25 mouse cellular contexts compared by ENCODE assay signal in the genomic region with DNA sequence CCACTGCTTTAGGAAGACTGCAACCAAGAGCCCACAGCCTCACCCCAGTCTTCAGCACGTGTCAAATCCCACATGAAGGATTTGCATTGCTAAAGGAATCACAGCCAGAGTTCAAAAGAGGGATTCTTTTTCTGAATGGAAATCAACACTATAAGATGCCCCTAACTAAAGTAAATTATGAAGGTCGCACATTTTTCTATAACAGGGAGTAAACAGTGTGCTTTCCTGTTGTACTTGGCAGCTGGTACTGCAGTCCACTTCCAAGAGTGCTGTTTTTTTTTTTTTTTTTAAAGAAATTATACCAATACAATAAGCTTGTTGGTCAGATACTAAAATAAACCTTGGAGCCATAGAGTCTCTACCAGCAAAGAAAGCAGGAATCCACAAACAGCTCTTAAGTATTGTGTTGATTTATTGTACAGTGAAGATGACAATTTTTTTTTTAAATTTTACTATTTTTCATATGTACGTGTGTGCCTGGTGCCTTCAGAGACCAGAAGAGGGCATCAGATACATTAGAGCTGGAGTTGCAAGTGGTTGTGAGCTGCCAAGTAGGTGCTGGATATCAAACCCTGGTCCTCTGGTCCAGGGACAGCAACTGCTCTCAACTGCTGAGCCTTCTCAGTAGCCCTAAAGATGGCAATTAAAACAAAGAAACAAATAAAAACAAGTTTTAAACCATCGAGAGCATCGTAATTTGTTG.
DNase-seq lines count a peak whose midpoint lies in the region; ATAC-seq and TF ChIP-seq lines count a peak whose summit lies in the region.
"Had no signal": no experiment of that assay in that cellular context is flagged by ENCODE, and none has a peak within 500 bp of the region (broad histone marks: within the 10 kb centered on the region; RNA-seq: fewer than 3 reads in every experiment).

No protein-coding gene starts in this region.

- H3K9me3 ChIP-seq in heart, embryonic 16.5 days (replicated peaks; ENCODE audit: control insufficient read depth, low read length) = no peaks in the 10 kb centered on the region
- no peaks in the 10 kb centered on the region for H3K9me3 ChIP-seq in stomach, postnatal 0 days (ENCODE audit: control insufficient read depth, low read length)
- H3K9me3 ChIP-seq: kidney, embryonic 15.5 days; limb, embryonic 12.5 days; lung, embryonic 15.5 days; megakaryocyte, embryonic 14.5 days; midbrain, embryonic 13.5 days; stomach, embryonic 15.5 days had no signal

- no peak overlapping the region for H3K9ac ChIP-seq in heart, embryonic 16.5 days (ENCODE audit: low read length)
- H3K9ac ChIP-seq in stomach, postnatal 0 days (ENCODE audit: low read length) = no peak overlapping the region
- H3K9ac ChIP-seq: hindbrain, embryonic 14.5 days; kidney, embryonic 15.5 days; limb, embryonic 12.5 days; lung, embryonic 15.5 days; midbrain, embryonic 13.5 days; stomach, embryonic 15.5 days had no signal

- H3K4me2 ChIP-seq in heart, embryonic 16.5 days (ENCODE audit: low read depth, low read length) = no peak overlapping the region
- H3K4me2 ChIP-seq in stomach, postnatal 0 days (replicated peaks; ENCODE audit: low read depth) = no peak overlapping the region
- H3K4me2 ChIP-seq: hindbrain, embryonic 14.5 days; kidney, embryonic 15.5 days; limb, embryonic 12.5 days; lung, embryonic 15.5 days; midbrain, embryonic 13.5 days; stomach, embryonic 15.5 days had no signal

- intact Hi-C loops in gastrocnemius, adult 2 months (cut with DNase I) = no loop called here
- intact Hi-C loops in gastrocnemius, postnatal 36 days (cut with DNase I) = no loop called here

- no peak overlapping the region for H3K4me3 ChIP-seq in gastrocnemius, adult 2 months
- H3K4me3 ChIP-seq in heart, embryonic 16.5 days (ENCODE audit: low read length) = no peak overlapping the region
- no peak overlapping the region for H3K4me3 ChIP-seq in layer of hippocampus, adult 2 months
- H3K4me3 ChIP-seq in stomach, postnatal 0 days (ENCODE audit: low read depth, low read length) = no peak overlapping the region
- H3K4me3 ChIP-seq: kidney, embryonic 15.5 days; left cerebral cortex, adult 2 months; limb, embryonic 12.5 days; lung, embryonic 15.5 days; megakaryocyte, embryonic 14.5 days; midbrain, embryonic 13.5 days; stomach, embryonic 15.5 days had no signal

- no peak for DNase-seq in gastrocnemius, adult 2 months
- no peak for DNase-seq in gastrocnemius, postnatal 36 days
- DNase-seq in heart, adult 18-20 months = no peak
- no peak for DNase-seq in layer of hippocampus, adult 2 months (ENCODE audit: low spot score in 2 of 2)
- DNase-seq in layer of hippocampus, postnatal 25 days (ENCODE audit: extremely low spot score in 1 of 2, low spot score in 1 of 2) = no peak
- no peak for DNase-seq in stomach, postnatal 0 days (ENCODE audit: low spot score)
- DNase-seq: adrenal gland, postnatal 10 days; cerebellum, adult 9-10 months; cerebellum, postnatal 36 days; gastrocnemius, postnatal 25 days; lung, postnatal 4 days; right cerebral cortex, postnatal 25 days; thymus, postnatal 14 days had no signal

- H3K27ac ChIP-seq in gastrocnemius, adult 2 months = peak overlapping the region; percentile 53
- peak overlapping the region; percentile 58 for H3K27ac ChIP-seq in heart, embryonic 16.5 days (ENCODE audit: low read length)
- no peak overlapping the region for H3K27ac ChIP-seq in layer of hippocampus, adult 2 months
- H3K27ac ChIP-seq in stomach, postnatal 0 days (replicated peaks) = no peak overlapping the region
- H3K27ac ChIP-seq: hindbrain, embryonic 14.5 days; kidney, embryonic 15.5 days; left cerebral cortex, adult 2 months; limb, embryonic 12.5 days; lung, embryonic 15.5 days; midbrain, embryonic 13.5 days; stomach, embryonic 15.5 days had no signal

- H3K36me3 ChIP-seq in heart, embryonic 16.5 days (ENCODE audit: control insufficient read depth, insufficient read depth) = peaks cover 41% of the 10 kb centered on the region
- H3K36me3 ChIP-seq in stomach, postnatal 0 days (ENCODE audit: control insufficient read depth, insufficient read depth, low read length) = peaks cover 9% of the 10 kb centered on the region

- H3K27me3 ChIP-seq in heart, embryonic 16.5 days (ENCODE audit: control insufficient read depth, insufficient read depth, low read length) = no peaks in the 10 kb centered on the region
- H3K27me3 ChIP-seq in stomach, postnatal 0 days (ENCODE audit: control insufficient read depth, insufficient read depth, low read length) = no peaks in the 10 kb centered on the region
- H3K27me3 ChIP-seq: CH12.LX; kidney, embryonic 15.5 days; limb, embryonic 12.5 days; lung, embryonic 15.5 days; megakaryocyte, embryonic 14.5 days; midbrain, embryonic 13.5 days; stomach, embryonic 15.5 days had no signal

- TF ChIP-seq CTCF in gastrocnemius, adult 2 months (IDR thresholded peaks at IDR 0.05) = no peak; the same call in 1 of the 2 replicates
- 0 out of 2 replicates have a peak, but pooled peaks have one; percentile 5 for TF ChIP-seq CTCF in layer of hippocampus, adult 2 months (conservative IDR thresholded peaks at IDR 0.05)
- TF ChIP-seq CTCF in stomach, postnatal 0 days (IDR thresholded peaks at IDR 0.05; ENCODE audit: low read depth) = peak; percentile 18; the same call in 1 of the 2 replicates

- no peak for ATAC-seq in heart, embryonic 16.5 days (replicated peaks; ENCODE audit: extremely low read depth, insufficient read depth, low FRiP score)
- no peak for ATAC-seq in stomach, postnatal 0 days (ENCODE audit: low FRiP score, low TSS enrichment)
- ATAC-seq: forebrain, embryonic 14.5 days; intestine, postnatal 0 days; midbrain, embryonic 13.5 days had no signal

- 78% methylated on average over 5 of the region's 5 CpGs for WGBS in heart, embryonic 16.5 days
- 79% methylated on average over 5 of the region's 5 CpGs for WGBS in stomach, postnatal 0 days

- TF ChIP-seq EP300 in stomach, postnatal 0 days (optimal IDR thresholded peaks at IDR 0.05) = no peak

- peaks cover 10% of the 10 kb centered on the region for H3K4me1 ChIP-seq in heart, embryonic 16.5 days (ENCODE audit: control insufficient read depth, insufficient read depth, low read length)
- H3K4me1 ChIP-seq in stomach, postnatal 0 days (replicated peaks; ENCODE audit: control insufficient read depth, insufficient read depth) = no peaks in the 10 kb centered on the region
- H3K4me1 ChIP-seq: kidney, embryonic 15.5 days; limb, embryonic 12.5 days; lung, embryonic 15.5 days; megakaryocyte, embryonic 14.5 days; midbrain, embryonic 13.5 days; stomach, embryonic 15.5 days had no signal

Comparison
In these comparisons a context has a peak if more than half of its experiments do, and no peak if none do; other contexts are left out.
1. H3K27ac ChIP-seq: peak in gastrocnemius, adult 2 months (single experiment) and heart, embryonic 16.5 days (single experiment); none in layer of hippocampus, adult 2 months (single experiment) and stomach, postnatal 0 days (single experiment).